Mouse (Mus musculus) limb, embryonic 14.5 days (tissue): Measurements from ENCODE around the gene Ovca2. TPM values are rescaled to one million over a fixed set of nuclear protein-coding genes. Genes with fewer than 3 reads are reported as not detected.

Source experiments
- ATAC-seq: fragments of 200-750 bp; cut with Nextera tagmentation; 2 replicates; pipeline ENCODE4 v1.8.0; 2017; ENCODE audit warnings: low read depth, moderate number of reproducible peaks, moderate TSS enrichment; ENCODE audit not compliant: low FRiP score
- DNase-seq: peaks from one replicate; pipeline ENCODE4 v3.0.0-alpha.2; 2015; ENCODE audit warnings: low spot score
- H3K27ac ChIP-seq: fragments of 300-500 bp; sonication (generic); replicated peaks from 2 replicates; pipeline ENCODE4 v1.5.1; 2014; ENCODE audit warnings: low read depth, mild to moderate bottlenecking, low read length, moderate library complexity, mixed read lengths
- H3K27me3 ChIP-seq: fragments of 300-500 bp; sonication (generic); 2 replicates; pipeline ENCODE4 v1.6.1; 2014; ENCODE audit warnings: low read length, mixed read lengths; ENCODE audit not compliant: control insufficient read depth, insufficient read depth
- H3K36me3 ChIP-seq: fragments of 300-500 bp; sonication (generic); 2 replicates; pipeline ENCODE4 v1.6.1; 2014; ENCODE audit warnings: mild to moderate bottlenecking, low read length, moderate library complexity, mixed read lengths; ENCODE audit not compliant: control insufficient read depth, insufficient read depth
- H3K4me1 ChIP-seq: fragments of 300-500 bp; sonication (generic); 2 replicates; pipeline ENCODE4 v1.6.1; 2014; ENCODE audit warnings: antibody characterized with exemption, low read length, mixed read lengths; ENCODE audit not compliant: control insufficient read depth, insufficient read depth
- H3K4me2 ChIP-seq: fragments of 300-500 bp; sonication (generic); replicated peaks from 2 replicates; pipeline ENCODE4 v1.6.1; 2014; ENCODE audit warnings: low read depth, mild to moderate bottlenecking, low read length, moderate library complexity; ENCODE audit not compliant: severe bottlenecking
- H3K4me3 ChIP-seq: fragments of 300-500 bp; sonication (generic); replicated peaks from 2 replicates; pipeline ENCODE4 v1.5.1; 2014; ENCODE audit warnings: low read length
- H3K9ac ChIP-seq: fragments of 300-500 bp; sonication (generic); 2 replicates; pipeline ENCODE4 v1.6.1; 2014; ENCODE audit warnings: mild to moderate bottlenecking, low read depth, low read length, moderate library complexity; ENCODE audit not compliant: severe bottlenecking
- H3K9me3 ChIP-seq: fragments of 300-500 bp; sonication (generic); 2 replicates; pipeline ENCODE4 v1.6.1; 2016; ENCODE audit warnings: low read length; ENCODE audit not compliant: control insufficient read depth
- POLR2A ChIP-seq: fragments of 200-500 bp; IDR thresholded peaks from 2 replicates; pipeline ENCODE4 v1.8.0; 2012; ENCODE audit warnings: inconsistent platforms, mild to moderate bottlenecking, moderate library complexity, borderline replicate concordance; ENCODE audit not compliant: insufficient read depth, insufficient read length; ENCODE audit errors: extremely low read depth
- WGBS: fragments of 180-500 bp; shearing (Covaris S2); extraction: QIAGEN DNeasy Blood & Tissue Kit; methylation state at CpG from one replicate; pipeline ENCODE4 v1.1.7; 2014; 5-methylcytosine and 5-hydroxymethylcytosine counted together
- polyA plus RNA-seq, 2 experiments: library from polyadenylated mRNA; depleted of rRNA in 1 of 2; stranded (reverse) in 1 of 2; unstranded in 1 of 2; fragments of >200 nt; fragmentation: Nextera tagmentation in 1 of 2; extraction: Ambion mirVana in 1 of 2; gene quantifications; 2 replicates each; pipeline versions ENCODE4 v1.2.1 to v1.2.3; 2012 to 2014

The Ovca2 gene
- polyA plus RNA-seq, 2 experiments, result 22.5 to 30.3 TPM

DNA sequence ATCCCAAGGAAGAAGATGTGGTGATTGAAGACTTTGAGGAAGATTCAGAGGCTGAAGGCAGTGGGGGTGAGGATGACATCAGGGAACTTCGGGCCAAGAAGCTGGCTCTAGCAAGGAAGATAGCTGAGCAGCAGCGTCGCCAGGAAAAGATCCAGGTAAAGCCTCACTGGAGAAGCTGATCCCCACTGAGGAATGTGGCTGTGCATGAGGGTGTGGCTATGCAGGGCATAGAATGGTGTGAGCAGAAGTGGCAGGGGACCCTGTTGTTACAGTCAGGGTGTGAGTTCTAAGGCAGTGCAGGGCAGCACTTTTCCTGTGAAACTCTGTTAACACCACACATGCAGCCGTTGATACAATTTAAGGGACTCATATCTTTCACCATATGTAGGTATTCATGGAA is 35.9 kb downstream of the Ovca2 start:
- Histone ChIP-seq H3K4me2 (no peak overlapping the region), H3K27me3 (no peaks in the 10 kb centered on the region), H3K27ac (peak overlapping the region; percentile 35; the same call in 1 of the 2 replicates), H3K4me1 (peaks cover 75% of the 10 kb centered on the region), H3K4me3 (no peak overlapping the region), H3K9me3 (no peaks in the 10 kb centered on the region), H3K36me3 (peaks cover 14% of the 10 kb centered on the region), H3K9ac (no peak overlapping the region)
- WGBS, result 69% methylated on average over 4 of the region's 4 CpGs
- DNase-seq (no peak), ATAC-seq (no peak)
- no peak for TF ChIP-seq POLR2A

DNA sequence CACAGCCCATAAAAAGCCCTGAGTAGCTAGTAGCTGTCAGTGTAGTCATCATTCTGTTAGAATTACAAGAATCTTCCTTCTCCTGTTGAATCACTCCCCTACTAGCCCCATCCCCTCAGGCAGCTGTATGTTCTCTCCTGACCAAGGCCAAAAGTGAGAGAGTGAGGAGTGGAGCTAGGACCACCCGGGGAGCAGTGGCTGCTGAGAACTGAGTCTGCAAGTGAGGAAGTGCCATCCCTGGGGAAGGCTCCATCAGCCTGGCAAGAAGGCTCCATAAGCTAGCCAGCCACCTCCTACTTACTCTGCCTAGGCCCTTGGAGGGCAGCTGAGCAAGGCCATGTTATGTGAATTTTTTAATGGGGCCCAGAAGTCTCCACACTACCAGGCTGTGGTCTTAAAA is 36.7 kb downstream of the Ovca2 start:
- Histone ChIP-seq H3K27me3 (no peaks in the 10 kb centered on the region), H3K9me3 (no peaks in the 10 kb centered on the region), H3K36me3 (peaks cover 14% of the 10 kb centered on the region), H3K27ac (peak overlapping the region; percentile 78; the same call in 1 of the 2 replicates), H3K4me2 (no peak overlapping the region), H3K4me3 (no peak overlapping the region), H3K4me1 (peaks cover 75% of the 10 kb centered on the region), H3K9ac (no peak overlapping the region)
- TF ChIP-seq POLR2A, result no peak
- WGBS, result 10% methylated on average over 1 of the region's 1 CpGs
- no peak for ATAC-seq
- peak; percentile 69 for DNase-seq

DNA sequence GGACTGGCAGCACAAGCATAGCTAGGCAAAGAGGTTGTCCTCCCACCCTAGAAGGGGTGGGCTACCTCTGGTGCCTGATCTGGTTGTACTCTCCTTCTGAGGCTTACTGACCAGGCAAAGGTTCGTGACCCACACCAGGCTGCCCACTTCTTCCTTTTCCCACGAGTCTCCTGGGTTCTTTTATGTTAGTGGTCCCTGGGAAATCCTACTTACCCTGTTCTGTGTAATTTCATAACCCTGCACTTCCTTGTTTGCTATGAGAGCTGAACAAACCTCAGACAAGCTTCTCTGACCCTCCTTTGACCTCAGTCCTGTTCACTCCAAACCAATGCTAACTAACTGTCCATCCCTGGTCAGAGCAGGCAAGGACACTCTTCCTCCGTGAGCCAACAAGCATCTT is 37.6 kb downstream of the Ovca2 start:
- Histone ChIP-seq H3K4me2 (no peak overlapping the region), H3K27me3 (no peaks in the 10 kb centered on the region), H3K9me3 (no peaks in the 10 kb centered on the region), H3K4me1 (peaks cover 76% of the 10 kb centered on the region), H3K9ac (no peak overlapping the region), H3K4me3 (no peak overlapping the region), H3K27ac (peak overlapping the region; percentile 78), H3K36me3 (peaks cover 15% of the 10 kb centered on the region)
- ATAC-seq (no peak), DNase-seq (no peak)
- TF ChIP-seq POLR2A, result no peak
- WGBS, result 49% methylated on average over 3 of the region's 3 CpGs

DNA sequence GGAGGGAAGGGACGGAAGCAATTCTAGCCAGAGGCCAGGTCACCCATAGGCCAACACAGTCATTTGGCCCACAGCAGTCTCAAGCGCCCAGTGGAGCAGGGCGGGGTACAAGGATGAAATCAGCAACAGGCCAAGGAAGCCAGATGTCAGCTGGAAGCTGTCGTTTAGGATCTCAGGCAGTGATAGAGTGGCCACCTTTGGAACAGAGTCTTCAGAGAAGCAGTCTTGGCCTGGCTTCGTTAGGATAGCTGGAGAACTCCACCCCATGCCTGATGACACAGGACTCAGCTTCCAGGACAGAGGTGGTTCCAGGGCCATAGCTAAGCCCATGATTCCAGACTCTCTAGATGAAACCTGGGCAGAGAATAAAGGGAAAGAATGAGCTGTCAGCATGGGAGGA is 38.2 kb downstream of the Ovca2 start:
- no peak overlapping the region for H3K4me2 ChIP-seq
- H3K36me3 ChIP-seq, result peaks cover 16% of the 10 kb centered on the region
- H3K4me1 ChIP-seq, result peaks cover 73% of the 10 kb centered on the region
- H3K27ac ChIP-seq, result peak overlapping the region; percentile 78
- DNase-seq, result no peak
- ATAC-seq, result no peak
- H3K27me3 ChIP-seq, result no peaks in the 10 kb centered on the region
- TF ChIP-seq POLR2A, result no peak
- H3K9me3 ChIP-seq, result no peaks in the 10 kb centered on the region
- 55% methylated on average over 5 of the region's 5 CpGs for WGBS
- no peak overlapping the region for H3K9ac ChIP-seq
- no peak overlapping the region for H3K4me3 ChIP-seq

DNA sequence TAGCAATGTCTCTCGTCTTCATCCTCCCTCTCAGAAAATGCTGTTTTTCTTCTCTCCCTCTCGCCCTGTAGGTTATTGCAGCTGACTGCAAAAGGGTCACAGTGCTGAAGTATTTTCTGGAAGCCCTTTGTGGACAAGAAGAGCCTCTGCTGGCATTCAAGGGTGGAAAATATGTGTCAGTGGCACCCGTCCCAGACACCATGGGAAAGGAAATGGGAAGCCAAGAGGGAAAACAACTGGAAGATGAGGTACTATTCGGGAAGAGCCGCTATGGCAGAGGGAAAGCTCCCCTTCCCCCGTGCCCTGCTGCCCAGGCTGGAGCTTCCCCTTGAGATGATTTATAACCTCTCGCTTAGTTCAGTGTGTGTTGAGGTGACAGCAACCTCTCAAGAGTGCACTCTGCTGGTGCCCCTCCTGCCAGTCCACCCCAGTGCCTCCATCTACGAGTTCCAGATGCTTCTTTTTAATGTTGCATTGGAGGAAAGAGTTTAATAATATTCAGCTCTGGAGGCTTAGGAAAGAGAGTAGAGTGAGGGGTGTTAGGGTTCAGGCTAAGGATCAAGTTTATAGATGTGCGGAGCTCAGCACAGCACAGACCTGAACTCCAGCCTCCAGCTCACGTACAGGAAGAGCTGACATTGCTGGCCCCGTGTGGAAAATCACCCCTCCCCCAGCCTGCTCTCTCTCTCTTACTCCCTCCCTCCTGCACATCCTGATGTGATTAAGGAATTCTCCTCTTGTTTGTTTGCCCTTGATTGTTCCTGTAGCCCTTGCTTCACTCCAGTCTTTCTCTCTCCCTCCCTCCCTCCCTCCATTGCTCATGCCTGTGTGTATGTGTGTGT is 39.3 kb downstream of the Ovca2 start:
- H3K9me3 ChIP-seq, result no peaks in the 10 kb centered on the region
- H3K27me3 ChIP-seq, result no peaks in the 10 kb centered on the region
- TF ChIP-seq POLR2A, result no peak
- WGBS, result 13% methylated on average over 11 of the region's 11 CpGs
- DNase-seq (peak; percentile 74), ATAC-seq (peak; percentile 75)
- H3K9ac ChIP-seq, result no peak overlapping the region
- peaks cover 13% of the 10 kb centered on the region for H3K36me3 ChIP-seq
- H3K4me2 ChIP-seq, result no peak overlapping the region
- peak overlapping the region; percentile 78 for H3K27ac ChIP-seq
- H3K4me1 ChIP-seq, result peaks cover 80% of the 10 kb centered on the region
- no peak overlapping the region for H3K4me3 ChIP-seq
